Mouse (Mus musculus) midbrain, embryonic 14.5 days (tissue): ENCODE results near the gene Phospho1. TPM values are rescaled to one million over a fixed set of nuclear protein-coding genes. Genes with fewer than 3 reads are reported as not detected.

Source experiments
- ATAC-seq: fragments of 200-750 bp; cut with Nextera tagmentation; 2 replicates; pipeline ENCODE4 v1.8.0; 2017; ENCODE audit warnings: moderate number of reproducible peaks, moderate library complexity; ENCODE audit not compliant: low FRiP score, low TSS enrichment
- DNase-seq: peaks from one replicate; pipeline ENCODE4 v3.0.0-alpha.2; 2015
- H3K27ac ChIP-seq: fragments of 300-500 bp; sonication (generic); replicated peaks from 2 replicates; pipeline ENCODE4 v1.5.1; 2014; ENCODE audit warnings: mild to moderate bottlenecking, low read depth, low read length, moderate library complexity
- H3K27me3 ChIP-seq: fragments of 300-500 bp; sonication (generic); 2 replicates; pipeline ENCODE4 v1.6.1; 2014; ENCODE audit warnings: low read length, control low read depth, mixed read lengths; ENCODE audit not compliant: control insufficient read depth, insufficient read depth
- H3K36me3 ChIP-seq: fragments of 300-500 bp; sonication (generic); 2 replicates; pipeline ENCODE4 v1.6.1; 2014; ENCODE audit warnings: low read length, control low read depth; ENCODE audit not compliant: control insufficient read depth, insufficient read depth
- H3K4me1 ChIP-seq: fragments of 300-500 bp; sonication (generic); 2 replicates; pipeline ENCODE4 v1.6.1; 2014; ENCODE audit warnings: mild to moderate bottlenecking, antibody characterized with exemption, low read length, control low read depth; ENCODE audit not compliant: control insufficient read depth, insufficient read depth
- H3K4me2 ChIP-seq: fragments of 300-500 bp; sonication (generic); 2 replicates; pipeline ENCODE4 v1.6.1; 2014; ENCODE audit warnings: mild to moderate bottlenecking, low read length, moderate library complexity
- H3K4me3 ChIP-seq: fragments of 300-500 bp; sonication (generic); replicated peaks from 2 replicates; pipeline ENCODE4 v1.5.1; 2014; ENCODE audit warnings: low read depth, low read length
- H3K9ac ChIP-seq: fragments of 300-500 bp; sonication (generic); replicated peaks from 2 replicates; pipeline ENCODE4 v1.6.1; 2014; ENCODE audit warnings: mild to moderate bottlenecking, low read length, moderate library complexity
- H3K9me3 ChIP-seq: fragments of 300-500 bp; sonication (generic); 2 replicates; pipeline ENCODE4 v1.6.1; 2016; ENCODE audit warnings: low read length, control low read depth, mixed read lengths; ENCODE audit not compliant: control insufficient read depth
- WGBS: fragments of 180-500 bp; shearing (Covaris S2); extraction: QIAGEN DNeasy Blood & Tissue Kit; methylation state at CpG from one replicate; pipeline ENCODE4 v1.1.7; 2014; 5-methylcytosine and 5-hydroxymethylcytosine counted together
- polyA plus RNA-seq: library from polyadenylated mRNA; unstranded; fragments of >200 nt; fragmentation: Nextera tagmentation; extraction: Ambion mirVana; gene quantifications from 2 replicates; pipeline ENCODE4 v1.2.1, GENCODE M21; 2014

Phospho1 gene
- polyA plus RNA-seq, 1 experiment from 2014 or later = 0.33 TPM

GRCm38 (mm10) chr11:95807884-95808283 is 16.4 kb upstream of the Phospho1 start:
- H3K9ac ChIP-seq = no peak overlapping the region
- DNase-seq (no peak), ATAC-seq (no peak)
- H3K27me3 ChIP-seq = no peaks in the 10 kb centered on the region
- no peaks in the 10 kb centered on the region for H3K36me3 ChIP-seq
- no peak overlapping the region for H3K4me2 ChIP-seq
- no peak overlapping the region for H3K27ac ChIP-seq
- no peaks in the 10 kb centered on the region for H3K4me1 ChIP-seq
- no peaks in the 10 kb centered on the region for H3K9me3 ChIP-seq
- WGBS = 87% methylated on average over 5 of the region's 5 CpGs
- no peak overlapping the region for H3K4me3 ChIP-seq

GRCm38 (mm10) chr11:95808448-95809011 is 15.8 kb upstream of the Phospho1 start:
- H3K4me2 ChIP-seq = no peak overlapping the region
- DNase-seq = no peak
- no peaks in the 10 kb centered on the region for H3K36me3 ChIP-seq
- 77% methylated on average over 5 of the region's 5 CpGs for WGBS
- H3K9ac ChIP-seq = no peak overlapping the region
- no peak for ATAC-seq
- no peak overlapping the region for H3K4me3 ChIP-seq
- no peaks in the 10 kb centered on the region for H3K27me3 ChIP-seq
- no peaks in the 10 kb centered on the region for H3K4me1 ChIP-seq
- no peaks in the 10 kb centered on the region for H3K9me3 ChIP-seq
- no peak overlapping the region for H3K27ac ChIP-seq

- H3K9ac ChIP-seq = no peak overlapping the region
- no peaks in the 10 kb centered on the region for H3K4me1 ChIP-seq
- H3K4me2 ChIP-seq = no peak overlapping the region
- no peaks in the 10 kb centered on the region for H3K27me3 ChIP-seq
- ATAC-seq (no peak), DNase-seq (no peak)
- WGBS = 3% methylated on average over 5 of the region's 5 CpGs
- no peak overlapping the region for H3K27ac ChIP-seq
- no peaks in the 10 kb centered on the region for H3K9me3 ChIP-seq
- no peak overlapping the region for H3K4me3 ChIP-seq
- no peaks in the 10 kb centered on the region for H3K36me3 ChIP-seq
These were observed 14.7 kb upstream of the Phospho1 start for GRCm38 (mm10) chr11:95809603-95810002.

- Histone ChIP-seq H3K4me3 (no peak overlapping the region), H3K27me3 (no peaks in the 10 kb centered on the region)
- 58% methylated on average over 7 of the region's 7 CpGs for WGBS
These were observed 13.5 kb upstream of the Phospho1 start for GRCm38 (mm10) chr11:95810828-95811227.

GRCm38 (mm10) chr11:95811741-95812140 is 12.6 kb upstream of the Phospho1 start:
- 83% methylated on average over 6 of the region's 6 CpGs for WGBS
- no peaks in the 10 kb centered on the region for H3K36me3 ChIP-seq
- no peak for DNase-seq

More at GRCm38 (mm10) chr11:95810828-95811227, 13.5 kb upstream of the Phospho1 start:
- H3K4me2 ChIP-seq = no peak overlapping the region
- no peaks in the 10 kb centered on the region for H3K36me3 ChIP-seq
- no peak for ATAC-seq
- H3K4me1 ChIP-seq = no peaks in the 10 kb centered on the region
- H3K9me3 ChIP-seq = no peaks in the 10 kb centered on the region
- no peak overlapping the region for H3K9ac ChIP-seq
- no peak for DNase-seq
- no peak overlapping the region for H3K27ac ChIP-seq

GRCm38 (mm10) chr11:95812224-95812623 is 12.1 kb upstream of the Phospho1 start:
- Histone ChIP-seq H3K27ac (no peak overlapping the region), H3K9ac (no peak overlapping the region), H3K4me3 (no peak overlapping the region), H3K27me3 (no peaks in the 10 kb centered on the region), H3K4me2 (no peak overlapping the region), H3K36me3 (no peaks in the 10 kb centered on the region), H3K9me3 (no peaks in the 10 kb centered on the region), H3K4me1 (no peaks in the 10 kb centered on the region)
- no peak for DNase-seq
- WGBS = 56% methylated on average over 4 of the region's 4 CpGs
- ATAC-seq = no peak

More at GRCm38 (mm10) chr11:95811741-95812140, 12.6 kb upstream of the Phospho1 start:
- no peak overlapping the region for H3K4me2 ChIP-seq
- no peak overlapping the region for H3K9ac ChIP-seq
- H3K4me3 ChIP-seq = no peak overlapping the region
- no peak for ATAC-seq
- H3K27ac ChIP-seq = no peak overlapping the region
- no peaks in the 10 kb centered on the region for H3K27me3 ChIP-seq
- no peaks in the 10 kb centered on the region for H3K9me3 ChIP-seq
- no peaks in the 10 kb centered on the region for H3K4me1 ChIP-seq

- no peak overlapping the region for H3K27ac ChIP-seq
- no peaks in the 10 kb centered on the region for H3K4me1 ChIP-seq
- H3K9ac ChIP-seq = no peak overlapping the region
- H3K27me3 ChIP-seq = no peaks in the 10 kb centered on the region
- no peak overlapping the region for H3K4me2 ChIP-seq
- no peaks in the 10 kb centered on the region for H3K36me3 ChIP-seq
- H3K4me3 ChIP-seq = no peak overlapping the region
- H3K9me3 ChIP-seq = no peaks in the 10 kb centered on the region
- 89% methylated on average over 2 of the region's 2 CpGs for WGBS
- ATAC-seq = no peak
- no peak for DNase-seq
These were observed 10.2 kb upstream of the Phospho1 start for GRCm38 (mm10) chr11:95814101-95814500.

- Histone ChIP-seq H3K27ac (no peak overlapping the region), H3K4me1 (no peaks in the 10 kb centered on the region), H3K4me3 (no peak overlapping the region), H3K36me3 (no peaks in the 10 kb centered on the region), H3K27me3 (no peaks in the 10 kb centered on the region), H3K4me2 (no peak overlapping the region), H3K9me3 (no peaks in the 10 kb centered on the region), H3K9ac (no peak overlapping the region)
- 76% methylated on average over 5 of the region's 5 CpGs for WGBS
- DNase-seq (no peak), ATAC-seq (no peak)
These were observed 9.4 kb upstream of the Phospho1 start for GRCm38 (mm10) chr11:95814857-95815256.

GRCm38 (mm10) chr11:95815412-95815811 is 8.9 kb upstream of the Phospho1 start:
- no peak overlapping the region for H3K4me3 ChIP-seq
- H3K9me3 ChIP-seq = no peaks in the 10 kb centered on the region
- 74% methylated on average over 9 of the region's 9 CpGs for WGBS

More at GRCm38 (mm10) chr11:95815412-95815811, 8.9 kb upstream of the Phospho1 start:
- H3K4me1 ChIP-seq = no peaks in the 10 kb centered on the region
- no peaks in the 10 kb centered on the region for H3K36me3 ChIP-seq
- no peak overlapping the region for H3K4me2 ChIP-seq
- no peaks in the 10 kb centered on the region for H3K27me3 ChIP-seq
- no peak overlapping the region for H3K27ac ChIP-seq
- DNase-seq (no peak), ATAC-seq (no peak)
- H3K9ac ChIP-seq = no peak overlapping the region
